ENCODE assay signal across 7 mouse cellular contexts in genomic region chr11:60175371-60176181, GRCm38 (mm10). TPM values are rescaled to one million over a fixed set of nuclear protein-coding genes. Genes with fewer than 3 reads are reported as not detected.
DNase-seq lines count a peak whose midpoint lies in the region.

No protein-coding gene starts in this region.

- peak; percentile 36 for DNase-seq in adipocyte (ENCODE audit: low spot score)
- peak; percentile 86 to 89 for DNase-seq in cerebellum, postnatal 25 days
- peak; percentile 70 for DNase-seq in gastrocnemius, postnatal 10 days
- peak; percentile 28 for DNase-seq in hindlimb bud, embryonic 11.5 days (ENCODE audit: extremely low spot score, low read depth, low spot score)
- peak; percentile 60 to 86 for DNase-seq in left cerebral cortex, adult 8-10 months (ENCODE audit: low spot score in 2 of 2)
- DNase-seq in lung, postnatal 4 days: peak; percentile 74 to 84
- DNase-seq in right cerebral cortex, postnatal 14 days: peak; percentile 80

RNA-seq across cellular contexts. Expression of gene Srebf1, which starts 46.8 kb away (rescaled TPM):
- 10 to 100 TPM; 24.2 to 29.1 TPM for total RNA-seq in gastrocnemius, postnatal 10 days (2021)
- total RNA-seq in left cerebral cortex, adult 8-10 months (2022): 100 to 1,000 TPM in 2 of 4 experiments, 10 to 100 TPM in 2; 85.8 to 103 (median 100) TPM

Comparison
In these comparisons a context has a peak if more than half of its experiments do, and no peak if none do; other contexts are left out.
1. Peak in every context shown above with its lines: DNase-seq.
2. DNase-seq: peak in every context shown above with its lines; median percentile 88 in cerebellum, postnatal 25 days; 80 in right cerebral cortex, postnatal 14 days; 79 in lung, postnatal 4 days; 73 in left cerebral cortex, adult 8-10 months; 70 in gastrocnemius, postnatal 10 days; 36 in adipocyte; 28 in hindlimb bud, embryonic 11.5 days.